17 mouse cellular contexts compared by ENCODE assay signal in genomic region chr3:6381732-6382131, GRCm38 (mm10).
"Had no signal": no experiment of that assay in that cellular context is flagged by ENCODE, and none has a peak within 500 bp of the region (broad histone marks: within the 10 kb centered on the region; RNA-seq: fewer than 3 reads in every experiment).

No protein-coding gene starts in this region.

- H3K9me3 ChIP-seq: kidney, embryonic 15.5 days; lung, embryonic 15.5 days; midbrain, embryonic 12.5 days had no signal

- H3K27me3 ChIP-seq: kidney, embryonic 15.5 days; liver, embryonic 13.5 days; lung, embryonic 15.5 days; megakaryocyte, embryonic 14.5 days; midbrain, embryonic 12.5 days had no signal

- H3K4me1 ChIP-seq: kidney, embryonic 15.5 days; liver, embryonic 13.5 days; lung, embryonic 15.5 days; megakaryocyte, embryonic 14.5 days; midbrain, embryonic 12.5 days had no signal

- H3K27ac ChIP-seq: kidney, embryonic 15.5 days; liver, embryonic 13.5 days; lung, embryonic 15.5 days; macrophage; midbrain, embryonic 12.5 days had no signal

- DNase-seq: kidney, adult 2 months; kidney, postnatal 14 days; liver; liver, embryonic 13.5 days; liver, postnatal 0 days; lung, postnatal 14 days; right cerebral cortex, postnatal 4 days; spleen, adult 18-20 months; thymus, adult 2 months; thymus, postnatal 36 days had no signal

- ATAC-seq: intestine, embryonic 16.5 days; liver, postnatal 0 days; midbrain, embryonic 16.5 days had no signal

- H3K4me2 ChIP-seq: kidney, embryonic 15.5 days; liver, embryonic 13.5 days; lung, embryonic 15.5 days; midbrain, embryonic 12.5 days had no signal

- H3K36me3 ChIP-seq: kidney, embryonic 15.5 days; liver, embryonic 13.5 days; lung, embryonic 15.5 days; midbrain, embryonic 12.5 days had no signal

- H3K9ac ChIP-seq: kidney, embryonic 15.5 days; liver, embryonic 13.5 days; liver, postnatal 0 days; lung, embryonic 15.5 days; midbrain, embryonic 12.5 days had no signal

- H3K4me3 ChIP-seq: kidney, embryonic 15.5 days; liver, embryonic 13.5 days; lung, embryonic 15.5 days; megakaryocyte, embryonic 14.5 days; midbrain, embryonic 12.5 days had no signal
